Mouse (Mus musculus): ENCODE results near the gene Bicc1.

DNA sequence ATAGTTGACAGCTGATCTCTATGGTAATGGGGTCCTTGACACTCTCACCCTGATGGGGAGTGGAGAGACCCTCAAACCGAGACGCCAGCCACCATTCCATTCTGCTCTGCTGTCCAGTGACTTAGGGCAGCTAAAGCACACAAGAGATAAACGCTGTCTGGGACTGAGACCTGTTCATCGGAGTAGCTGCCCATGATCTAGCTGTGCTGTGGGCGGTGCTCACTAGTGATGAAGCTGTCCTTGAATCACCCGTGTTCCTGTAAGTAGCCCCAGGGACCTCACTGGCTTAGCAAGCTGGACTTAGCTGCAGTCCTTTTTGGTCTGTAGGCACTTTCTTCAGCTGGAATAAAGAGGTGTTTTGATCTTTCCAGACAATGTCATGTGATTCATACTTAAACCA lies 238.0 kb downstream of the Bicc1 start:
- no peak for TF ChIP-seq CTCF (IDR thresholded peaks at IDR 0.05; ENCODE audit: low read depth, low read length)
- TF ChIP-seq POLR2A (IDR thresholded peaks at IDR 0.05; ENCODE audit: extremely low read depth, insufficient read depth, low read length) = no peak
